Mouse (Mus musculus) hindbrain, embryonic 10.5 days (tissue): ENCODE measurements around the gene Fam129b. TPM values are rescaled to one million over a fixed set of nuclear protein-coding genes. Genes with fewer than 3 reads are reported as not detected.

ENCODE experiments used
- DNase-seq: peaks from one replicate; pipeline ENCODE4 v3.0.0-alpha.2; 2017; ENCODE audit warnings: low spot score
- H3K27ac ChIP-seq: fragments of 300-500 bp; sonication (generic); 2 replicates; pipeline ENCODE4 v1.5.1; 2016; ENCODE audit warnings: mild to moderate bottlenecking, moderate library complexity
- H3K27me3 ChIP-seq: fragments of 300-500 bp; sonication (generic); 2 replicates; pipeline ENCODE4 v1.6.1; 2016; ENCODE audit warnings: mild to moderate bottlenecking; ENCODE audit not compliant: poor library complexity, insufficient read depth, severe bottlenecking
- H3K36me3 ChIP-seq: fragments of 300-500 bp; sonication (generic); 2 replicates; pipeline ENCODE4 v1.6.1; 2016; ENCODE audit warnings: mild to moderate bottlenecking, moderate library complexity
- H3K4me1 ChIP-seq: fragments of 300-500 bp; sonication (generic); replicated peaks from 2 replicates; pipeline ENCODE4 v1.6.1; 2016; ENCODE audit warnings: mild to moderate bottlenecking
- H3K4me3 ChIP-seq: fragments of 300-500 bp; sonication (generic); 2 replicates; pipeline ENCODE4 v1.5.1; 2016; ENCODE audit warnings: mild to moderate bottlenecking, moderate library complexity
- H3K9me3 ChIP-seq: fragments of 300-500 bp; sonication (generic); 2 replicates; pipeline ENCODE4 v1.6.1; 2016; ENCODE audit warnings: mild to moderate bottlenecking, moderate library complexity
- WGBS: fragments of 180-500 bp; shearing (Covaris S2); methylation state at CpG from one replicate; pipeline ENCODE4 v1.1.7; 2016; 5-methylcytosine and 5-hydroxymethylcytosine counted together
- polyA plus RNA-seq: library from polyadenylated mRNA; unstranded; fragments of >200 nt; fragmentation: Nextera tagmentation; extraction: Ambion mirVana; gene quantifications from 2 replicates; pipeline ENCODE4 v1.2.1, GENCODE M21; 2016

The Fam129b gene
- polyA plus RNA-seq, 1 experiment from 2014 or later = 36.1 TPM

DNA sequence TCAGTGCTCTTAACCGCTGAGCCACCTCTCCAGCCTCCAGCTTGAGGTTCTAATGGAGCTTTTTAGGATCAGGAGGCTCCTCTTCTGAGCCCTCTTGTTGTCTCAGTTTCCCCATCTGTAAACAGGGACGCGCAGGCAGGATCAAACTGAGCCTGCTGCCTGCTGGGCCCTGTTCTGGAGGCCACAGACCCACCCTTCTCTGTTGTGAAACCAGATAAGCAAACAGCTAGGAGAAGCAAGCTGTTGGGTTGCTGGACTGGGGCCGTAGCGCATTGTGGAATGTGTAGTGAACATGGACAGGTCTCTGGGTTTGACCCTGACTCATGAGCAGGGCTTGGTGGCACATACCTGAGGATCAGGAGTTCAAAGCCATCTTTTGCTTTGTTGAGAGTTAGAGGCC is 28.7 kb downstream of the Fam129b start:
- Histone ChIP-seq H3K36me3 (peaks cover 6% of the 10 kb centered on the region; the same call in 1 of the 2 replicates), H3K4me1 (peaks cover 44% of the 10 kb centered on the region), H3K27ac (no peak overlapping the region), H3K9me3 (no peaks in the 10 kb centered on the region), H3K27me3 (no peaks in the 10 kb centered on the region), H3K4me3 (no peak overlapping the region)
- DNase-seq = no peak
- 93% methylated on average over 5 of the region's 5 CpGs for WGBS

DNA sequence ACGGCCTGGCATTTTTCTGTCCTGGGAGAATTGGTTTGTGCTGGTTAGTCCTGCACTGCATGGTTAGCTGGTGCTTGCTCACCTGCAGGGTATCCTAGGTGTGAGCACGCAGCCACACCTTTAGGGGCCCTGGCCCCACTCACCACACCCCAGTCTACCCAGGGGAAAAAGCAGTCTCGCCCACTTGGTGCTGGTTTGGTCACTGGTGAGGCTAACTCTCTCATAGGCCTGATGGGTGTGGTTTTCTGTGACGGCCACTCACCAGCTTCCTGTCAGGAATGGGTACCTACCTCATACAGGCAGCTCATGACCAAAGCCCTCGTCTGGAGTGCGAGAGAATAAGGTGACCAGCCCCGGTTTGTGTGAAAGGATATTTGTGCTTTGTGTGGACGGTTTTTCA is 29.4 kb downstream of the Fam129b start:
- WGBS = 83% methylated on average over 8 of the region's 8 CpGs
- Histone ChIP-seq H3K4me1 (peaks cover 44% of the 10 kb centered on the region), H3K27me3 (no peaks in the 10 kb centered on the region), H3K9me3 (no peaks in the 10 kb centered on the region), H3K4me3 (no peak overlapping the region), H3K27ac (no peak overlapping the region), H3K36me3 (peaks cover 10% of the 10 kb centered on the region)
- no peak for DNase-seq

DNA sequence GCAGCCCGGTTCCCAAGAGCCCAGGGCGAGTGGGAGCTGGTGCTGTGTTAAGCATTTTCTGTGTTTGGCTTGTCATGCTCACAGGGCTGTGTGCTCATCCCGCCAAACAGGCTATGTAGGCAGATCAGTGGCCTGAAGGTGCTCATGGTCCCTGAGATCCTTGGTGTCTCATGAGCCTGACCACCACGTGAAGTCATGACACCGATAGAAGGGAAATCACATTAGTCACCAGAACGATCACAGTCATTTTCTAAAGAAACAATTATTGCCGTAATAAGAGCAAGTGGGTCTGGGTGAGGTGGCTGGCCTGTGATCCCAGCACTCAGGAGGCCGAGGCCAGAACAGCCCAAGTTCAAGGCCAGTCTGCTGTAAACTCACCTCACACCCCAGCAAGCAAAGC is 31.5 kb downstream of the Fam129b start:
- DNase-seq = no peak
- Histone ChIP-seq H3K4me3 (no peak overlapping the region), H3K27me3 (no peaks in the 10 kb centered on the region), H3K4me1 (peaks cover 48% of the 10 kb centered on the region), H3K36me3 (peaks cover 25% of the 10 kb centered on the region), H3K27ac (peak overlapping the region; percentile 82), H3K9me3 (no peaks in the 10 kb centered on the region)
- 63% methylated on average over 8 of the region's 8 CpGs for WGBS

DNA sequence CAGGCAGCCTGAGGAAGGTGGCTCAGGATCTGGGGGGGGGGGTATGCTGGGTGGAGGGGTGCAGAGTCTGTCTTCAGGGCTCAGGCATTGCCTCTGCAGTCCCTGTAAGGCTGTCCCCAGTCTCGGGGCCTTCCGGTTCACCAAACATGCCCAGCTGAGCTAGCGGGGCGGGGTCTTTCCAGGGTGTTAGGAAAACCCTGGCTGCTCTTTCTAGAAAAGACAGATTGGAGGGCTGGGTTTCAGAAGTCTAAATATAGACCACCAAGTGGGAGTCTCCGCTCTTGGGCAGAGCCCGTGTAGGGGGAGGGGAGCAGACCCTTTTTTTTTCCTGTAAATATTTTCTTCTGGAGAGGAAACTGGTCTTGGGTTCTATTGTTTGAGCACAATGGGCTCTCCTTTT is 32.4 kb downstream of the Fam129b start:
- DNase-seq = peak; percentile 62
- 0 out of 2 replicates have a peak overlapping the region, but pooled peaks have one; percentile 16 for H3K4me3 ChIP-seq
- peaks cover 48% of the 10 kb centered on the region for H3K4me1 ChIP-seq
- peaks cover 25% of the 10 kb centered on the region for H3K36me3 ChIP-seq
- H3K27ac ChIP-seq = peak overlapping the region; percentile 82
- H3K9me3 ChIP-seq = no peaks in the 10 kb centered on the region
- 0% methylated on average over 6 of the region's 6 CpGs for WGBS
- H3K27me3 ChIP-seq = no peaks in the 10 kb centered on the region

DNA sequence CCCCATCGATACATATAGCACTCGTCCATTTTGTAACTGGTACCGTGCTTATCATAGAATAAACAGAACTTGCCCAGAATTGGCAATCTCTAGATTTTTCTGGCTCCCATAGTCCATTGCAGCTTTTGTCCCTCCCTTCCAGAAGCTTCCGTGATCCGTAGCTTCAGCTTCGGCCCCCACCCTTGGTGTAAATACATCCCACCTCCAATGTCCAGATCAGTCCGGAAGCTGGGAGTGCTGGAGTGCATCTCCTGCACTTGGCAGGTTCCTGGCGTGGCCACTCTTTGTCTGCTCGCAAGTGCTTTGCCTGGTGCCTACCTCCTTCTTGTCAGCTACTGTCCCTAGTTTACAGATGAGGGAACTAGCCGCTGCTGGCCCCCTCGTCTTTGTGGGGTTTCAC is 32.9 kb downstream of the Fam129b start:
- Histone ChIP-seq H3K27ac (peak overlapping the region; percentile 82), H3K9me3 (no peaks in the 10 kb centered on the region), H3K27me3 (no peaks in the 10 kb centered on the region), H3K4me1 (peaks cover 45% of the 10 kb centered on the region), H3K36me3 (peaks cover 25% of the 10 kb centered on the region), H3K4me3 (no peak overlapping the region)
- WGBS = 41% methylated on average over 11 of the region's 11 CpGs
- no peak for DNase-seq

DNA sequence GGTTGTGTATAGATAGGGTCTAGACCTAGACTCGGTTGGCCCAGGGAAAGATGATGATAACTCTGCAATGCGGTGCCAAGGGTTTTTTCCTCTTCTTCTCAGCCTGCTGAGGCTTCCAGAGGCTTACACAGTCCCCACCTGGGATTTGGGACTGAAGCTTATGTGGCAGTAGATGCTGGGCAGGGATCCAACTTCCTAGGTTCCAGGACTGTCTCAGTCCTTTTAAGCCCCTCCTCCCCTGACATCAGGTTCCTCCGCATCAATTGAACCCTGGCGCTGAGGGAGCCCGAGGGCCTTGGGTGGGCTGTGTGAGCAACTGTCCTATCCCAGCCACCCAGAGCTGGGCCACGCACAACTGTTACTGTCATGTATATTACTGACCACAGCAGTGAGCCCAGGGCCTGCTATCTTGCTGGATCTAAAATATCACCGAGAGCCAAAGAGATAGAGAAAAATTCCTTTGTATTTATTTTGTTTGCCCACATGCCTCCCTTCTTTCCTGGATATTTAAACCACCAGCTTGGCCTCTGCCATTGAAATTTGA is 35.8 kb downstream of the Fam129b start:
- WGBS = 83% methylated on average over 7 of the region's 7 CpGs
- H3K4me3 ChIP-seq = no peak overlapping the region
- H3K36me3 ChIP-seq = peaks cover 29% of the 10 kb centered on the region
- H3K27me3 ChIP-seq = no peaks in the 10 kb centered on the region
- peaks cover 44% of the 10 kb centered on the region for H3K4me1 ChIP-seq
- H3K9me3 ChIP-seq = no peaks in the 10 kb centered on the region
- no peak for DNase-seq
- no peak overlapping the region for H3K27ac ChIP-seq

DNA sequence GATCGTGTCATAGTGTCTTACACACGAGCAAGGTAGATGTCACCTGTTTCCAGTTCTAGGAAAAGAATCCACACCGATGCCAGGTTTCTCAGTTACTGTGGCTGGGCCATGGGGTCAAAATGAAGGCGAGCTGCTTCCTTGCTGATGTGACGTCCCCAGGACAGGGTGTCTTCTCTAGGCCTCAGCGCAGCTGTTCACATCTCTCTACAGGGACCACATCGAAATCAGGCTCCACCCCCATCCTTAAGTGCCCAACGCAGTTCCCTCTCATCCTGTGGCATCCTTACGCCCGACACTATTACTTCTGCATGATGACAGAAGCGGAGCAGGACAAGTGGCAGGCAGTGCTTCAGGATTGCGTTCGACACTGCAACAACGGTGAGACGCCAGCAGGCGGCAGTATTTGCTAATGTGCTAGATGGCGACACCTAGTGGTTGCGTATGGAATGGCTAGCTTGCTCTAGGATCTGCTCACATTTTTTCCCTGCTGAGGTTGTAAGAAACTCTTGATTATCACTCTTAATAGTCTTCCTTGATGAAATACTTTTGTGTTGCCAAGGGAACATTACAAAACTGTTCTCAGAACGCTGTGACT is 36.4 kb downstream of the Fam129b start:
- H3K27ac ChIP-seq = no peak overlapping the region
- no peaks in the 10 kb centered on the region for H3K27me3 ChIP-seq
- H3K4me1 ChIP-seq = peaks cover 39% of the 10 kb centered on the region
- H3K36me3 ChIP-seq = peaks cover 30% of the 10 kb centered on the region
- H3K9me3 ChIP-seq = no peaks in the 10 kb centered on the region
- no peak overlapping the region for H3K4me3 ChIP-seq
- 32% methylated on average over 19 of the region's 19 CpGs for WGBS
- DNase-seq = peak; percentile 84

DNA sequence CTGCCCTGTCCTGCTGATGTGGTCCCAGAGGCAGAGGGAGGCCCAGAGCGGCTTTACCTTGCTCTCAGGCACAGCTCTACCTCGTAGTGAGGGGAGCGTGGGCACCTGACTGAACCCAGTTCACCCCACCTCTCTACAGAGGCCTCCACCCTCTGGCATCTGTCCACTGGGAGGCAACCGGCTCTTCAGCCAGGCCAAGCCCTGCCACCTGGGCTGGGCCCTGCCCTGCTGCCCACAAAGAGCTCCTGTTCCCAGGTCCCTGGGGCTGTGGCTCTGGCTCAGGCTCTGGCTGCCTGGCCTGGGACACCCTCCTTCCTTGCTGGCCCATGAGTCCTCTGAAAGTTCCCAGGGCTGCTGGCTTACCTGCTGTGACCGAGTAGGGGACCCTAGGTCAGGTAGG is 38.4 kb downstream of the Fam129b start:
- Histone ChIP-seq H3K36me3 (peaks cover 43% of the 10 kb centered on the region), H3K9me3 (no peaks in the 10 kb centered on the region), H3K27ac (peak overlapping the region; percentile 85), H3K27me3 (no peaks in the 10 kb centered on the region), H3K4me3 (no peak overlapping the region), H3K4me1 (peaks cover 32% of the 10 kb centered on the region)
- 70% methylated on average over 5 of the region's 5 CpGs for WGBS
- DNase-seq = no peak

DNA sequence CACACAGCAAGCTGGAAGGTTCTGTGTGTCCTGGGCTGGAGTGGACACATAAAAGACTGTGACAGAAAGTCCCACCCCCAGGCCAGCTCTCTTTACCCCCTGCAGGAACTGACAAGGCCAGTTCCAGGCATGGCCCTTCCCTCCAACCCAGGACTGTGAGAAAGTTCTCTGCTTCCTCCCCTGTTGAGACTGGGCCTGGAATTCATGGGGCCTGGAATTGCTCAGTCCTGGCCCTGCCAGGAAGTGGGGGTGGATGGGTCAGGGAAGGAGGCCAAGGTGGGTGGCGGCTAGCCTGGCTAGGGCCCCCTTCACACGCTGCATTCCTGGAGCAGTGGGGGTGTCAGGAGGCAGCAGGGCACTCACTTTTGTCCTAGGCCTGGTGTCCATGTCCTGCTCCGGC is 39.0 kb downstream of the Fam129b start:
- Histone ChIP-seq H3K4me1 (peaks cover 32% of the 10 kb centered on the region), H3K27me3 (no peaks in the 10 kb centered on the region), H3K36me3 (peaks cover 49% of the 10 kb centered on the region), H3K4me3 (no peak overlapping the region), H3K27ac (peak overlapping the region; percentile 85), H3K9me3 (no peaks in the 10 kb centered on the region)
- DNase-seq = peak; percentile 54
- 34% methylated on average over 3 of the region's 3 CpGs for WGBS

DNA sequence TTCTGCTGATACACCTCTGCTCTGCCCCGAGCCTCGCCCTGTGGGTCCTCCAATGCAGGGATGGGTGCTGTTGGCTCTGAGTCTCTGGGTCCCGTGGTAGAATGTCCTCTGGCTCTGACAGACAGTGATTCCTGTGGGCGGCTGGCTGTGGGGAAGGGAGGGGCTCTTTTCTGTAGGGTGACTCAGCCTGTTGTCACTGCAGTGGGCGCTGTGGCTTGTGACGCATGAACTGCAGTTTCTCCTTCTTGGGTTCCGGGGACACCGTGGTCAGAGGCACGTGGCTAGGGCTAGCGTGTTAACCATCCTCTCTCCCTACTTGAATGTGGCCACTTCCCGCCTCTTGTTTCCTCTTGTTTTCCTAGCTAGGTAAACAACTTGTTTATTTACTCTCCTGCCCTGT is 41.6 kb downstream of the Fam129b start:
- WGBS = 85% methylated on average over 11 of the region's 11 CpGs
- H3K9me3 ChIP-seq = no peaks in the 10 kb centered on the region
- no peaks in the 10 kb centered on the region for H3K27me3 ChIP-seq
- no peak overlapping the region for H3K4me3 ChIP-seq
- peaks cover 56% of the 10 kb centered on the region for H3K36me3 ChIP-seq
- H3K27ac ChIP-seq = peak overlapping the region; percentile 60
- DNase-seq = no peak
- peaks cover 29% of the 10 kb centered on the region for H3K4me1 ChIP-seq

DNA sequence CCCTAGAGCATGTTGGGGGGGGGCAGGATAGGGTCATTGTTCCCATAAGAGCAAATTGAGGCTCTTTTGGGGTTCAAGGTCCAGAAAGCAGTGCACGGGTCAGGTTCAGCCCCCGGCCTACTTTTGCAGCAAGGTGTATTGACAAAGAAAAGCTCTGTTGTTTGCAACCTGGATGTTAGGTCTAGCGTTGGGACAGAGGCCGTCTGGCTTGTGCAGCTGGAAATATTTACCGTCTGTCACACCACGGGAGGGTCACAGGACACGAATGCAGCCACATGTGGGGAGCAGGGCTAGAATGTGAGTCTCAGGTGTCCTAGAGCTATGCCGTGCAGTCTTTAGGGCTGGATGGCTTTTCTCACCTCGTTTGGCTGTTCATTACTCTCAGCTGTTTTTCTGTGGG is 42.5 kb downstream of the Fam129b start:
- no peak for DNase-seq
- H3K27ac ChIP-seq = 0 out of 2 replicates have a peak overlapping the region, but pooled peaks have one; percentile 3
- peaks cover 64% of the 10 kb centered on the region for H3K36me3 ChIP-seq
- H3K9me3 ChIP-seq = no peaks in the 10 kb centered on the region
- H3K27me3 ChIP-seq = no peaks in the 10 kb centered on the region
- no peak overlapping the region for H3K4me3 ChIP-seq
- H3K4me1 ChIP-seq = peaks cover 29% of the 10 kb centered on the region
- WGBS = 72% methylated on average over 9 of the region's 9 CpGs

DNA sequence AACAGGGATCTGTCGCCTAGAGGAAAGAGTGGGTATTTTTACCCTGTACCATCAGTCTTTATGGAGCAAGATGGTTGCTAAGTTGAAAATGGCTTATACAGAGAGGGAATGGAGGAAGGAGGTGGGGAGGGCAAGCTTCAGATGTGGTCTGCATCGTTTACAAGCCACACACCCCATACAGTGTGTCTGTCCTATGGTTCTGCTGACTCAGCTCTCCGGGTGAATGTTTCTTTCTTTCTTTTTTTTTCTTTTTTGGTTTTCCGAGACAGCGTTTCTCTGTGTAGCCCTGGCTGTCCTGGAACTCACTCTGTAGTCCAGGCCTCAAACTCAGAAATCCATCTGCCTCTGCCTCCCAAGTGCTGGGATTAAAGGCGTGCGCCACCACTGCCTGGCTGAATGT is 45.3 kb downstream of the Fam129b start:
- Histone ChIP-seq H3K4me1 (peaks cover 20% of the 10 kb centered on the region), H3K4me3 (no peak overlapping the region), H3K27ac (no peak overlapping the region), H3K36me3 (peaks cover 77% of the 10 kb centered on the region), H3K9me3 (no peaks in the 10 kb centered on the region), H3K27me3 (no peaks in the 10 kb centered on the region)
- WGBS = 86% methylated on average over 7 of the region's 7 CpGs
- no peak for DNase-seq

DNA sequence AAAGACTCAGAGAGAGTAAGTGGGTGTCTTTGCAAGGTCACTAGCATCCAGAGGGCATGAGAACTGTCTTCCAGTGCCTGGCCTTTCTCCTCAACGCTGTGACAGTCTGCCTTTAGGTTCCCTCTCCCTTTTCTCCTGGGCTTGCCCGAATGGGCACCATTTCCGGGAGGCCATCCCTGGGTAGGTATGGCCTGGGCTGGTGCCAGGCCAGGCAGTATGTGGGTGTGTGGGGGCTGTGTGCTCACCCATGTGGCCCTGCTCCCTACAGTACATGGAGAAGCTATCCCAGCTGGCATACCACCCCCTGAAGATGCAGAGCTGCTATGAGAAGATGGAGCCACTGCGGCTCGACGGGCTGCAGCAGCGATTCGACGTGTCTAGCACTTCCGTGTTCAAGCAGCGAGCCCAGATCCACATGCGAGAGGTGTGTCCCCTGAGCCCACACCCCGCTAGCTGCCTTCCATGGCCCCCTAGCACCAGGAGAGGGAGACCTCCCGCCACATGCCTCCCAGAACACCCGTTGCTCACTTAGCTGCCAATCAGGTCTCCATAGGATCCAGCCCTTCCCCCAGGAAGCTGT is 46.0 kb downstream of the Fam129b start:
- Histone ChIP-seq H3K27me3 (no peaks in the 10 kb centered on the region), H3K27ac (no peak overlapping the region), H3K36me3 (peaks cover 81% of the 10 kb centered on the region), H3K4me1 (peaks cover 20% of the 10 kb centered on the region), H3K9me3 (no peaks in the 10 kb centered on the region), H3K4me3 (no peak overlapping the region)
- 93% methylated on average over 15 of the region's 15 CpGs for WGBS
- DNase-seq = no peak
